Mouse (Mus musculus): ENCODE measurements around the gene Slc12a3. TPM values are rescaled to one million over a fixed set of nuclear protein-coding genes. Genes with fewer than 3 reads are reported as not detected.
A peak's percentile ranks its signal among the peaks of the same experiment; 100 is the strongest.

Slc12a3 gene
- polyA plus RNA-seq, 1 experiment from 2014 or later, result not detected

GRCm38 (mm10) chr8:94337559-94337958 lies 8.6 kb downstream of the Slc12a3 start:
- H3K27me3 ChIP-seq (replicated peaks), result no peaks in the 10 kb centered on the region; the same call in 1 of the 2 replicates

GRCm38 (mm10) chr8:94340796-94341195 lies 11.8 kb downstream of the Slc12a3 start:
- Histone ChIP-seq H3K9ac (no peak overlapping the region), H3K27ac (no peak overlapping the region), H3K9me3 (replicated peaks) (no peaks in the 10 kb centered on the region), H3K4me3 (no peak overlapping the region), H3K4me2 (no peak overlapping the region), H3K4me1 (no peaks in the 10 kb centered on the region), H3K27me3 (replicated peaks) (no peaks in the 10 kb centered on the region; the same call in 1 of the 2 replicates), H3K36me3 (no peaks in the 10 kb centered on the region)
- 45% methylated on average over 7 of the region's 7 CpGs for WGBS (ENCODE audit: insufficient replicate concordance)
- no peak for ATAC-seq

More at GRCm38 (mm10) chr8:94337559-94337958, 8.6 kb downstream of the Slc12a3 start:
- no peak overlapping the region for H3K4me2 ChIP-seq
- H3K9me3 ChIP-seq (replicated peaks), result no peaks in the 10 kb centered on the region
- no peak for ATAC-seq
- no peak overlapping the region for H3K9ac ChIP-seq
- WGBS (ENCODE audit: insufficient replicate concordance), result 60% methylated on average over 8 of the region's 8 CpGs
- H3K4me1 ChIP-seq, result no peaks in the 10 kb centered on the region
- no peaks in the 10 kb centered on the region for H3K36me3 ChIP-seq
- no peak overlapping the region for H3K27ac ChIP-seq
- H3K4me3 ChIP-seq, result no peak overlapping the region

GRCm38 (mm10) chr8:94342691-94343090 lies 13.7 kb downstream of the Slc12a3 start:
- no peak overlapping the region for H3K4me3 ChIP-seq
- no peaks in the 10 kb centered on the region; the same call in 1 of the 2 replicates for H3K27me3 ChIP-seq (replicated peaks)
- no peaks in the 10 kb centered on the region for H3K9me3 ChIP-seq (replicated peaks)
- H3K4me2 ChIP-seq, result no peak overlapping the region
- WGBS (ENCODE audit: insufficient replicate concordance), result 78% methylated on average over 10 of the region's 10 CpGs
- no peaks in the 10 kb centered on the region for H3K36me3 ChIP-seq
- no peaks in the 10 kb centered on the region for H3K4me1 ChIP-seq
- no peak for ATAC-seq
- no peak overlapping the region for H3K27ac ChIP-seq
- H3K9ac ChIP-seq, result no peak overlapping the region

GRCm38 (mm10) chr8:94343290-94343689 lies 14.3 kb downstream of the Slc12a3 start:
- Histone ChIP-seq H3K9ac (no peak overlapping the region), H3K4me2 (no peak overlapping the region), H3K9me3 (replicated peaks) (no peaks in the 10 kb centered on the region), H3K4me1 (no peaks in the 10 kb centered on the region), H3K27ac (no peak overlapping the region), H3K27me3 (replicated peaks) (no peaks in the 10 kb centered on the region; the same call in 1 of the 2 replicates), H3K36me3 (no peaks in the 10 kb centered on the region), H3K4me3 (no peak overlapping the region)
- WGBS (ENCODE audit: insufficient replicate concordance), result 11% methylated on average over 6 of the region's 6 CpGs
- ATAC-seq, result no peak

GRCm38 (mm10) chr8:94343778-94344320 lies 14.8 kb downstream of the Slc12a3 start:
- Histone ChIP-seq H3K4me3 (no peak overlapping the region), H3K4me2 (no peak overlapping the region), H3K36me3 (no peaks in the 10 kb centered on the region), H3K4me1 (no peaks in the 10 kb centered on the region), H3K9me3 (replicated peaks) (no peaks in the 10 kb centered on the region), H3K27me3 (replicated peaks) (no peaks in the 10 kb centered on the region; the same call in 1 of the 2 replicates), H3K27ac (no peak overlapping the region), H3K9ac (no peak overlapping the region)
- ATAC-seq, result no peak
- WGBS (ENCODE audit: insufficient replicate concordance), result 68% methylated on average over 11 of the region's 11 CpGs

- 66% methylated on average over 4 of the region's 4 CpGs for WGBS (ENCODE audit: insufficient replicate concordance)
- H3K4me3 ChIP-seq, result no peak overlapping the region
- no peaks in the 10 kb centered on the region; the same call in none of the 2 replicates for H3K27me3 ChIP-seq (replicated peaks)
- ATAC-seq, result no peak
- H3K4me1 ChIP-seq, result no peaks in the 10 kb centered on the region
- H3K9ac ChIP-seq, result no peak overlapping the region
- H3K9me3 ChIP-seq (replicated peaks), result no peaks in the 10 kb centered on the region
- H3K4me2 ChIP-seq, result no peak overlapping the region
- no peak overlapping the region for H3K27ac ChIP-seq
- H3K36me3 ChIP-seq, result no peaks in the 10 kb centered on the region
These were observed 16.7 kb downstream of the Slc12a3 start for GRCm38 (mm10) chr8:94345657-94346056.

- Histone ChIP-seq H3K4me1 (no peaks in the 10 kb centered on the region), H3K4me3 (no peak overlapping the region), H3K9me3 (replicated peaks) (no peaks in the 10 kb centered on the region), H3K36me3 (no peaks in the 10 kb centered on the region), H3K27ac (no peak overlapping the region), H3K9ac (no peak overlapping the region), H3K4me2 (no peak overlapping the region), H3K27me3 (replicated peaks) (no peaks in the 10 kb centered on the region; the same call in none of the 2 replicates)
- no peak for ATAC-seq
- WGBS (ENCODE audit: insufficient replicate concordance), result 72% methylated on average over 13 of the region's 13 CpGs
These were observed 17.3 kb downstream of the Slc12a3 start for GRCm38 (mm10) chr8:94346264-94346663.

GRCm38 (mm10) chr8:94348425-94348824 lies 19.4 kb downstream of the Slc12a3 start:
- WGBS (ENCODE audit: insufficient replicate concordance), result 71% methylated on average over 9 of the region's 9 CpGs
- ATAC-seq, result no peak

GRCm38 (mm10) chr8:94354069-94354531 lies 25.1 kb downstream of the Slc12a3 start:
- Histone ChIP-seq H3K9me3 (replicated peaks) (no peaks in the 10 kb centered on the region), H3K4me1 (no peaks in the 10 kb centered on the region), H3K36me3 (no peaks in the 10 kb centered on the region), H3K4me3 (no peak overlapping the region), H3K27ac (peak overlapping the region; percentile 55), H3K27me3 (replicated peaks) (no peaks in the 10 kb centered on the region; the same call in 1 of the 2 replicates), H3K4me2 (no peak overlapping the region), H3K9ac (no peak overlapping the region)
- 63% methylated on average over 7 of the region's 7 CpGs for WGBS (ENCODE audit: insufficient replicate concordance)
- ATAC-seq, result 0 out of 2 replicates have a peak, but pooled peaks have one; percentile 13

More at GRCm38 (mm10) chr8:94348425-94348824, 19.4 kb downstream of the Slc12a3 start:
- Histone ChIP-seq H3K9ac (no peak overlapping the region), H3K9me3 (replicated peaks) (no peaks in the 10 kb centered on the region), H3K27ac (no peak overlapping the region), H3K4me1 (no peaks in the 10 kb centered on the region), H3K36me3 (no peaks in the 10 kb centered on the region), H3K4me3 (no peak overlapping the region), H3K4me2 (no peak overlapping the region), H3K27me3 (replicated peaks) (no peaks in the 10 kb centered on the region; the same call in none of the 2 replicates)

GRCm38 (mm10) chr8:94354571-94354970 lies 25.6 kb downstream of the Slc12a3 start:
- H3K27me3 ChIP-seq (replicated peaks), result no peaks in the 10 kb centered on the region; the same call in 1 of the 2 replicates
- no peaks in the 10 kb centered on the region for H3K36me3 ChIP-seq
- H3K27ac ChIP-seq, result peak overlapping the region; percentile 55
- no peak overlapping the region for H3K4me3 ChIP-seq
- H3K4me2 ChIP-seq, result no peak overlapping the region
- no peak overlapping the region for H3K9ac ChIP-seq
- 42% methylated on average over 4 of the region's 4 CpGs for WGBS (ENCODE audit: insufficient replicate concordance)
- H3K9me3 ChIP-seq (replicated peaks), result no peaks in the 10 kb centered on the region
- ATAC-seq, result 0 out of 2 replicates have a peak, but pooled peaks have one; percentile 19
- H3K4me1 ChIP-seq, result no peaks in the 10 kb centered on the region

- no peak for ATAC-seq
- H3K9ac ChIP-seq, result no peak overlapping the region
- H3K9me3 ChIP-seq (replicated peaks), result no peaks in the 10 kb centered on the region
- H3K4me2 ChIP-seq, result no peak overlapping the region
- no peaks in the 10 kb centered on the region for H3K27me3 ChIP-seq (replicated peaks)
- H3K27ac ChIP-seq, result no peak overlapping the region
- H3K4me1 ChIP-seq, result no peaks in the 10 kb centered on the region
- no peak overlapping the region for H3K4me3 ChIP-seq
- H3K36me3 ChIP-seq, result no peaks in the 10 kb centered on the region
- 54% methylated on average over 6 of the region's 6 CpGs for WGBS (ENCODE audit: insufficient replicate concordance)
These were observed 28.2 kb downstream of the Slc12a3 start for GRCm38 (mm10) chr8:94357220-94357619.

- Histone ChIP-seq H3K36me3 (no peaks in the 10 kb centered on the region), H3K9ac (no peak overlapping the region), H3K9me3 (replicated peaks) (no peaks in the 10 kb centered on the region), H3K27me3 (replicated peaks) (no peaks in the 10 kb centered on the region), H3K4me1 (peaks cover 10% of the 10 kb centered on the region), H3K4me2 (no peak overlapping the region), H3K4me3 (no peak overlapping the region), H3K27ac (no peak overlapping the region)
- 56% methylated on average over 5 of the region's 5 CpGs for WGBS (ENCODE audit: insufficient replicate concordance)
- no peak for ATAC-seq
These were observed 29.5 kb downstream of the Slc12a3 start for GRCm38 (mm10) chr8:94358541-94358940.

Data from liver, embryonic 12.5 days (tissue).